Comparison of ENCODE assay signal across 8 mouse cellular contexts in genomic region chr3:35973551-35973950, GRCm38 (mm10). TPM values are rescaled to one million over a fixed set of nuclear protein-coding genes. Genes with fewer than 3 reads are reported as not detected.
DNase-seq lines count a peak whose midpoint lies in the region; ATAC-seq lines count a peak whose summit lies in the region.

No protein-coding gene starts in this region.

- 63% methylated on average over 7 of the region's 7 CpGs for WGBS in heart, embryonic 16.5 days
- WGBS in heart, embryonic 12.5 days, result 65% methylated on average over 7 of the region's 7 CpGs

- ATAC-seq in heart, embryonic 16.5 days (replicated peaks; ENCODE audit: extremely low read depth, insufficient read depth, low FRiP score), result 0 out of 2 replicates have a peak, but pooled peaks have one; percentile 23
- ATAC-seq in heart, embryonic 12.5 days (ENCODE audit: insufficient number of reproducible peaks, low FRiP score), result no peak

- no peak overlapping the region for H3K9ac ChIP-seq in heart, embryonic 16.5 days (ENCODE audit: low read length)
- H3K9ac ChIP-seq in heart, embryonic 12.5 days, result no peak overlapping the region

- no peaks in the 10 kb centered on the region for H3K4me1 ChIP-seq in heart, embryonic 16.5 days (ENCODE audit: control insufficient read depth, insufficient read depth, low read length)
- H3K4me1 ChIP-seq in heart, embryonic 12.5 days (replicated peaks), result 0 out of 2 replicates have a peak, but pooled peaks cover 2% of the 10 kb centered on the region

- no peak overlapping the region for H3K4me2 ChIP-seq in heart, embryonic 16.5 days (ENCODE audit: low read depth, low read length)
- no peak overlapping the region for H3K4me2 ChIP-seq in heart, embryonic 12.5 days

- H3K27ac ChIP-seq in heart, embryonic 16.5 days (ENCODE audit: low read length), result no peak overlapping the region
- no peak overlapping the region for H3K27ac ChIP-seq in heart, embryonic 12.5 days (ENCODE audit: poor library complexity, severe bottlenecking)

- H3K27me3 ChIP-seq in heart, embryonic 16.5 days (ENCODE audit: control insufficient read depth, insufficient read depth, low read length), result no peaks in the 10 kb centered on the region
- no peaks in the 10 kb centered on the region for H3K27me3 ChIP-seq in heart, embryonic 12.5 days (replicated peaks)

- peaks cover 34% of the 10 kb centered on the region for H3K36me3 ChIP-seq in heart, embryonic 16.5 days (ENCODE audit: control insufficient read depth, insufficient read depth)
- peaks cover 48% of the 10 kb centered on the region for H3K36me3 ChIP-seq in heart, embryonic 12.5 days

- H3K4me3 ChIP-seq in heart, embryonic 16.5 days (ENCODE audit: low read length), result no peak overlapping the region
- H3K4me3 ChIP-seq in heart, embryonic 12.5 days, result no peak overlapping the region

- H3K9me3 ChIP-seq in heart, embryonic 16.5 days (replicated peaks; ENCODE audit: control insufficient read depth, low read length), result no peaks in the 10 kb centered on the region
- H3K9me3 ChIP-seq in heart, embryonic 12.5 days (replicated peaks), result no peaks in the 10 kb centered on the region

- peak; percentile 16 for DNase-seq in urinary bladder, postnatal 25 days (ENCODE audit: low spot score)
- no peak for DNase-seq in urinary bladder, postnatal 4 days (ENCODE audit: low spot score in 2 of 2)
- peak; percentile 55 for DNase-seq in embryo, embryonic 10.5 days (ENCODE audit: low spot score)
- DNase-seq in kidney, postnatal 14 days, result peak; percentile 30
- peak; percentile 23 for DNase-seq in retina, postnatal 7 days (ENCODE audit: low read depth, low spot score)
- DNase-seq in frontal cortex, postnatal 25 days (ENCODE audit: low spot score in 2 of 2), result no peak

RNA-seq across cellular contexts. Expression of gene Mccc1, which starts 26.9 kb away (rescaled TPM):
- 79.5 and 86.7 TPM in 2 replicates for polyA plus RNA-seq in heart, embryonic 16.5 days (2015; fragmentation: Nextera tagmentation; extraction: Ambion mirVana)
- 50.7 and 54.2 TPM in 2 replicates for polyA plus RNA-seq in heart, embryonic 12.5 days (2016; fragmentation: Nextera tagmentation; extraction: Ambion mirVana)

RNA-seq across cellular contexts. Expression of gene Dcun1d1, which starts 36.3 kb away (rescaled TPM):
- 87.2 and 90.7 TPM in 2 replicates for polyA plus RNA-seq in heart, embryonic 16.5 days (2015; fragmentation: Nextera tagmentation; extraction: Ambion mirVana)
- polyA plus RNA-seq in heart, embryonic 12.5 days (2016; fragmentation: Nextera tagmentation; extraction: Ambion mirVana), result 80.5 and 82.6 TPM in 2 replicates

Comparison
In these comparisons a context has a peak if more than half of its experiments do, and no peak if none do; other contexts are left out.
1. DNase-seq: peak in urinary bladder, postnatal 25 days (single experiment), embryo, embryonic 10.5 days (single experiment), kidney, postnatal 14 days (single experiment) and retina, postnatal 7 days (single experiment); none in urinary bladder, postnatal 4 days (0 of 2) and frontal cortex, postnatal 25 days (0 of 2).